Mouse (Mus musculus) neural tube, embryonic 13.5 days (tissue): ENCODE results near the gene Prss44. TPM values are rescaled to one million over a fixed set of nuclear protein-coding genes. Genes with fewer than 3 reads are reported as not detected.

Source experiments
- polyA plus RNA-seq: library from polyadenylated mRNA; unstranded; fragments of >200 nt; fragmentation: Nextera tagmentation; extraction: Ambion mirVana; gene quantifications from 2 replicates; pipeline ENCODE4 v1.2.1, GENCODE M21; 2015

The Prss44 gene
- polyA plus RNA-seq, 1 experiment from 2014 or later = not detected

Other genes with a start within 250 kb of the Prss44 start
- gene Nradd, start 189.5 kb upstream of the Prss44 start, polyA plus RNA-seq = 38.0 and 39.3 TPM in 2 replicates
- gene Nbeal2, start 159.8 kb upstream of the Prss44 start, polyA plus RNA-seq = 1.8 and 2.2 TPM in 2 replicates
- 105 and 118 TPM in 2 replicates for gene Ccdc12, start 157.5 kb upstream of the Prss44 start, polyA plus RNA-seq
- 1.2 and 3.8 TPM in 2 replicates for gene Myl3, start 72.1 kb upstream of the Prss44 start, polyA plus RNA-seq
- gene Pth1r, start 66.8 kb upstream of the Prss44 start, polyA plus RNA-seq = 17.6 and 20.2 TPM in 2 replicates
- not detected in 2 replicates for gene Prss42, start 15.8 kb upstream of the Prss44 start, polyA plus RNA-seq
- not detected in 2 replicates for gene Prss43, start 12.7 kb downstream of the Prss44 start, polyA plus RNA-seq
- not detected in 2 replicates for gene Prss45, start 20.6 kb downstream of the Prss44 start, polyA plus RNA-seq
- gene Prss46, start 30.5 kb downstream of the Prss44 start, polyA plus RNA-seq = not detected in 2 replicates
- gene Prss50, start 44.0 kb downstream of the Prss44 start, polyA plus RNA-seq = 0.22 TPM in 1 of 2 replicates, not detected in the other
- gene Als2cl, start 65.9 kb downstream of the Prss44 start, polyA plus RNA-seq = 1.2 TPM in 2 replicates
- gene Tmie, start 66.1 kb downstream of the Prss44 start, polyA plus RNA-seq = 1.7 and 1.8 TPM in 2 replicates
- gene Fam240a, start 102.9 kb downstream of the Prss44 start, polyA plus RNA-seq = not detected in 2 replicates
- 0.22 TPM in 1 of 2 replicates, not detected in the other for gene Tdgf1, start 132.2 kb downstream of the Prss44 start, polyA plus RNA-seq
- 0.62 and 1.1 TPM in 2 replicates for gene Lrrc2, start 137.6 kb downstream of the Prss44 start, polyA plus RNA-seq
- not detected in 2 replicates for gene Rtp3, start 176.6 kb downstream of the Prss44 start, polyA plus RNA-seq
- 0.80 and 1.1 TPM in 2 replicates for gene Ltf, start 205.3 kb downstream of the Prss44 start, polyA plus RNA-seq
- 1.0 and 1.2 TPM in 2 replicates for gene Ccrl2, start 243.5 kb downstream of the Prss44 start, polyA plus RNA-seq